Mouse (Mus musculus): Measurements from ENCODE around the gene Prss33. TPM values are rescaled to one million over a fixed set of nuclear protein-coding genes. Genes with fewer than 3 reads are reported as not detected.
A peak's percentile ranks its signal among the peaks of the same experiment; 100 is the strongest.

Gene Prss33
- total RNA-seq, 2 experiments from 2014 or later = not detected

GRCm38 (mm10) chr17:23820731-23821130 lies 15.1 kb downstream of the Prss33 start:
- TF ChIP-seq CTCF (conservative IDR thresholded peaks at IDR 0.05) = 0 out of 2 replicates have a peak, but pooled peaks have one; percentile 10
- Histone ChIP-seq H3K4me3 (no peak overlapping the region), H3K27ac (peak overlapping the region; percentile 25; the same call in 1 of the 2 replicates)
- peak in 1 of 2 experiments; percentile 58 for DNase-seq (ENCODE audit: low spot score in 2 of 2)

DNA sequence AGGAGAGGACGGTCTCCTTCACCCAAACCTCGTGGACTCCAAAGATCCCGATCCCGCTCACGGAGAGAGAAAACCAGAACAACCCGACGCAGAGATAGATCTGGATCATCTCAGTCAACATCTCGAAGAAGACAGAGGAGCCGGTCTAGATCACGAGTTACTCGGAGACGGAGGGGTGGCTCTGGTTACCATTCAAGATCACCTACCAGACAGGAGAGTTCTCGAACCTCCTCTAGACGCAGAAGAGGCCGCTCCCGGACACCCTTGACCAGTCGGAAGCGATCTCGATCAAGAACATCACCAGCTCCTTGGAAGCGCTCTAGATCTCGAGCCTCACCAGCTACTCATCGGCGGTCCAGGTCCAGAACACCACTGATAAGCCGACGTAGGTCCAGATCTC lies 16.6 kb downstream of the Prss33 start:
- DNase-seq (ENCODE audit: low spot score in 2 of 2) = no peak
- no peak overlapping the region for H3K4me3 ChIP-seq
- no peak for TF ChIP-seq CTCF (conservative IDR thresholded peaks at IDR 0.05)
- H3K27ac ChIP-seq = no peak overlapping the region

DNA sequence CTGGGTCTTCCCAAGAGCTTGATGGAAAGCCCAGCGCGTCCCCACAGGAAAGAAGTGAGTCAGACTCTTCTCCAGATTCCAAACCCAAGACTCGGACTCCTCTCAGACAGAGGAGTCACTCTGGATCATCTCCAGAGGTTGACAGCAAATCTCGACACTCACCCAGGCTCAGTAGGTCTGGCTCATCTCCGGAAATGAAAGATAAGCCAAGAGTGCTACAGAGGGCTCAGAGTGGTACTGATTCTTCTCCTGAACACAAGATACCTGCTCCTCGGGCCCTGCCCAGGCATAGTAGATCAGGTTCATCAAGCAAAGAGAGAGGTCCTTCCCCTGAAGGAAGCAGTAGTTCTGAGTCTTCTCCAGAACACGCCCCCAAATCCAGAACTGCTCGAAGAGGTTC lies 17.3 kb downstream of the Prss33 start:
- Histone ChIP-seq H3K4me3 (no peak overlapping the region), H3K27ac (no peak overlapping the region)
- DNase-seq (ENCODE audit: low spot score in 2 of 2) = no peak
- TF ChIP-seq CTCF (conservative IDR thresholded peaks at IDR 0.05) = no peak

DNA sequence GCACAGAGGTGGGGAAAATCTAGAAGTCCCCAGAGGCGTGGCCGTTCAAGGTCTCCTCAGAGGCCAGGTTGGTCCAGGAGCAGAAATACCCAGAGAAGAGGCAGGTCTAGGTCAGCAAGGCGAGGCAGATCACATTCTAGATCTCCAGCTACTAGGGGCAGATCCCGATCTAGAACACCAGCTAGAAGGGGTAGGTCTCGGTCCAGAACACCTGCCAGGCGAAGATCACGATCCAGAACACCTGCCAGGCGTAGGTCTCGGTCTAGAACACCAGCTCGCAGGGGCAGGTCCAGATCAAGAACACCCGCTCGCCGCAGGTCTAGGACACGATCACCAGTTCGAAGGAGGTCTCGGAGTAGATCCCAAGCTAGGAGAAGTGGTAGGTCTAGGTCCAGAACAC lies 20.2 kb downstream of the Prss33 start:
- H3K27ac ChIP-seq = no peak overlapping the region
- H3K4me3 ChIP-seq = no peak overlapping the region
- no peak for DNase-seq (ENCODE audit: low spot score in 2 of 2)
- no peak for TF ChIP-seq CTCF (conservative IDR thresholded peaks at IDR 0.05)

- DNase-seq (ENCODE audit: low spot score in 2 of 2) = no peak
- H3K27ac ChIP-seq = no peak overlapping the region
- TF ChIP-seq CTCF (conservative IDR thresholded peaks at IDR 0.05) = no peak
- no peak overlapping the region for H3K4me3 ChIP-seq
These were observed 27.9 kb downstream of the Prss33 start for GRCm38 (mm10) chr17:23807918-23808317.

- Histone ChIP-seq H3K27ac (peak overlapping the region; percentile 16; the same call in 1 of the 2 replicates), H3K4me3 (peak overlapping the region; percentile 31; the same call in 1 of the 2 replicates)
- TF ChIP-seq CTCF (conservative IDR thresholded peaks at IDR 0.05) = peak; percentile 52
- DNase-seq (ENCODE audit: low spot score in 2 of 2) = no peak
These were observed 29.0 kb downstream of the Prss33 start for GRCm38 (mm10) chr17:23806867-23807266.

GRCm38 (mm10) chr17:23804426-23805085 lies 31.3 kb downstream of the Prss33 start:
- Histone ChIP-seq H3K4me3 (peak overlapping the region; percentile 98), H3K27ac (peak overlapping the region; percentile 93; the same call in 1 of the 2 replicates)
- no peak for DNase-seq (ENCODE audit: low spot score in 2 of 2)
- no peak for TF ChIP-seq CTCF (conservative IDR thresholded peaks at IDR 0.05)

GRCm38 (mm10) chr17:23803366-23804041 lies 32.4 kb downstream of the Prss33 start:
- H3K4me3 ChIP-seq = peak overlapping the region; percentile 98
- TF ChIP-seq CTCF (conservative IDR thresholded peaks at IDR 0.05) = no peak
- peak; percentile 55 to 66 for DNase-seq (ENCODE audit: low spot score in 2 of 2)
- peak overlapping the region; percentile 93 for H3K27ac ChIP-seq

GRCm38 (mm10) chr17:23802746-23803365 lies 33.0 kb downstream of the Prss33 start:
- Histone ChIP-seq H3K27ac (peak overlapping the region; percentile 93), H3K4me3 (peak overlapping the region; percentile 98)
- peak; percentile 96 to 99 for DNase-seq (ENCODE audit: low spot score in 2 of 2)
- no peak for TF ChIP-seq CTCF (conservative IDR thresholded peaks at IDR 0.05)

GRCm38 (mm10) chr17:23801627-23802026 lies 34.2 kb downstream of the Prss33 start:
- no peak for TF ChIP-seq CTCF (conservative IDR thresholded peaks at IDR 0.05)
- no peak for DNase-seq (ENCODE audit: low spot score in 2 of 2)
- H3K4me3 ChIP-seq = no peak overlapping the region

DNA sequence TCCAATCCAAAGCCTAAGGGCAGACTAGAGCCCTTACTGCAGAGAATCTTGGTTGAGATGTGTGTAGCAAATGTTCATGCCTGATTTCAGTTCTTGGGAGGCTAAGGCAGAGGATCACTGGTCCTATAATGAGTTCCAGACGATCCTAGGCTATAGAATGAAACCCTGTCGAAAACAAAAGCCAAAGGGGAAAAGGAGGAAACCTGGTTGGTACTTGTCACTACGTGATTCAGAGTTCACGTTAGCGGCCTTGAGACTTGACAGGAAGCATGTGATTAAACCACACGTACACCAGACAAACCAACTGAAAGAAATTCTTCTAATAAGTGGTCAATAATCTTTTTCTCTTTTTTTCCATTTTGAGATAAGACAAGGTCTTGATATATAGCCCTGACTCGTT lies 38.5 kb downstream of the Prss33 start:
- Histone ChIP-seq H3K4me3 (no peak overlapping the region), H3K27ac (no peak overlapping the region)
- TF ChIP-seq CTCF (conservative IDR thresholded peaks at IDR 0.05) = no peak
- DNase-seq (ENCODE audit: low spot score in 2 of 2) = no peak

More at GRCm38 (mm10) chr17:23801627-23802026, 34.2 kb downstream of the Prss33 start:
- H3K27ac ChIP-seq = no peak overlapping the region

GRCm38 (mm10) chr17:23795323-23795722 lies 40.5 kb downstream of the Prss33 start:
- H3K4me3 ChIP-seq = no peak overlapping the region
- no peak overlapping the region for H3K27ac ChIP-seq
- TF ChIP-seq CTCF (conservative IDR thresholded peaks at IDR 0.05) = no peak
- no peak for DNase-seq (ENCODE audit: low spot score in 2 of 2)

- H3K4me3 ChIP-seq = peak overlapping the region; percentile 67
- TF ChIP-seq CTCF (conservative IDR thresholded peaks at IDR 0.05) = no peak
These were observed 44.8 kb downstream of the Prss33 start for GRCm38 (mm10) chr17:23791079-23791357.

More at GRCm38 (mm10) chr17:23791079-23791357, 44.8 kb downstream of the Prss33 start:
- no peak for DNase-seq (ENCODE audit: low spot score in 2 of 2)
- H3K27ac ChIP-seq = peak overlapping the region; percentile 96

Data from layer of hippocampus, adult 2 months (tissue).